Mouse (Mus musculus): Measurements from ENCODE around the gene Olfr930. TPM values are rescaled to one million over a fixed set of nuclear protein-coding genes. Genes with fewer than 3 reads are reported as not detected.

Olfr930 gene
- not detected in 2 replicates for polyA plus RNA-seq (2011; ENCODE audit: insufficient read depth, insufficient read length, low read depth, missing spikeins)

DNA sequence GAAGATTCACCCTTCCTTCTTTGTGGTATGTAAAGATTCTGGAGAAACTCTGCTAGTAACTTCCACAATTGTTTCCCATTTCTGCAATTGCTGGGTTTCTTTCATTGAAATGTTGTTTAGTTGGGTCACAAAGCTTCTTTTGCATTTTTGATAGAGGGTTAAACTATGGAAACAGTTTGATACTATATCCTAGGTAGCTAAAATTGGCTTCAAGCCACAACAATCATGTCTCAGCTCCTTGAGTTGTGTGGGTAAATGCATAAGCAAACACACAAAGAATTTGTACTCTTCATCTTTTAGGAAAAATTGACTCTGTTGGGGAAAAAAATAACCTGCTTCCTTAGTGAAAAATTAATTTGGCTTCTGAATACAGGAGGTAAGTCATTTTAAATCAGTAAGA, at the start of gene Olfr930:
TSS of gene Olfr930 (plus strand) at position 301 of the 400 bp plus-strand sequence.
- no peak within 1 kb of the TSS for H3K4me3 ChIP-seq (ENCODE audit: low read depth, low read length)
- TF ChIP-seq POLR2A (IDR thresholded peaks at IDR 0.05; ENCODE audit: insufficient read depth, low read length), result no peak
- TF ChIP-seq CTCF (IDR thresholded peaks at IDR 0.05; ENCODE audit: low read depth, low read length), result no peak
- H3K27ac ChIP-seq (ENCODE audit: insufficient read depth, low read length), result no peak within 1 kb of the TSS
- H3K9me3 ChIP-seq (replicated peaks; ENCODE audit: control insufficient read depth, insufficient read depth, low read length, poor library complexity, severe bottlenecking), result no peaks in the 10 kb centered on the region
- H3K4me1 ChIP-seq (ENCODE audit: control insufficient read depth, insufficient read depth, low read length), result no peaks in the 10 kb centered on the region
- no peak within 1 kb of the TSS for H3K9ac ChIP-seq (ENCODE audit: low read depth, poor library complexity, severe bottlenecking)
- no peaks in the 10 kb centered on the region for H3K27me3 ChIP-seq (ENCODE audit: control insufficient read depth, insufficient read depth, low read length, poor library complexity, severe bottlenecking)
- no peaks in the 10 kb centered on the region for H3K36me3 ChIP-seq (ENCODE audit: control insufficient read depth, insufficient read depth, low read length, poor library complexity, severe bottlenecking)

DNA sequence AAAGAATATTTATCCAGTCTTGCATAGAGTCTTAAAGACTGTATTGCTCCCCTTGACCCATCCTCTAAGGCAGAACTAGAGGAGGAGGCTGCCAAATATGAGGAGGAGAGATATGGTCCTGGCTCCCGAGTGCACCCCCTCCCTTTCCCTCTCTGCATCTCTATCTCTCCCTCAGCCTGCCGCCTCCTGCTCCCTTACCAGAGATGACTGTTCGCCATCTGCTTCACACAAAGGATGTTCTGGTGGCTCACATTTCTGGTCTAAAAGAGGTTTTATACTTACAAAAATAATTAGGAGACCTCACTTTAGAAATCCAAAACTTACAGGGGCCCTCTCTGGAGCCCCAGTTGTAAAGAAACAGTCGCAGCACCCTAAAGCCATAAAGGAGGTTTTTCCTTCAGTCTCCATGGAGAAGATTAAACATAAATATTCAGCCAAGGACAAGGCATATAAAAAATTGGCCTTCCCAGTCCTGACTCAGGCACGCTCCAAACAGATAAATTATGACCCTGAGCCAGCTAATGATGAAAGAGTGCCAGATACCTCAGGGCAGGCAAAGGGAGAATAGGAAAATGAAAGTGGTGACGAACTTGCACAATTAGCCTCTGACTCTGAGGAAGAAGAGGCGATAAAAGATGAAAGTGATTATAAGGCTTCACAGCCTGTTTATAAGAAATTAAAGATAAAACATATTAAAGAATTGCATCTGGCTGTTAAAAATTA, 24.0 kb downstream of the Olfr930 start:
- H3K9ac ChIP-seq (ENCODE audit: low read depth, poor library complexity, severe bottlenecking), result no peak overlapping the region
- H3K27ac ChIP-seq (ENCODE audit: insufficient read depth, low read length), result no peak overlapping the region
- no peaks in the 10 kb centered on the region for H3K36me3 ChIP-seq (ENCODE audit: control insufficient read depth, insufficient read depth, low read length, poor library complexity, severe bottlenecking)
- H3K4me3 ChIP-seq (ENCODE audit: low read depth, low read length), result no peak overlapping the region
- no peaks in the 10 kb centered on the region for H3K27me3 ChIP-seq (ENCODE audit: control insufficient read depth, insufficient read depth, low read length, poor library complexity, severe bottlenecking)
- H3K4me1 ChIP-seq (ENCODE audit: control insufficient read depth, insufficient read depth, low read length), result peaks cover 2% of the 10 kb centered on the region
- TF ChIP-seq EP300 (IDR thresholded peaks at IDR 0.05; ENCODE audit: insufficient read depth, low read depth, low read length), result no peak
- no peak for TF ChIP-seq CTCF (IDR thresholded peaks at IDR 0.05; ENCODE audit: low read depth, low read length)
- no peak for TF ChIP-seq POLR2A (IDR thresholded peaks at IDR 0.05; ENCODE audit: insufficient read depth, low read length)
- no peaks in the 10 kb centered on the region; the same call in 1 of the 2 replicates for H3K9me3 ChIP-seq (replicated peaks; ENCODE audit: control insufficient read depth, insufficient read depth, low read length, poor library complexity, severe bottlenecking)

DNA sequence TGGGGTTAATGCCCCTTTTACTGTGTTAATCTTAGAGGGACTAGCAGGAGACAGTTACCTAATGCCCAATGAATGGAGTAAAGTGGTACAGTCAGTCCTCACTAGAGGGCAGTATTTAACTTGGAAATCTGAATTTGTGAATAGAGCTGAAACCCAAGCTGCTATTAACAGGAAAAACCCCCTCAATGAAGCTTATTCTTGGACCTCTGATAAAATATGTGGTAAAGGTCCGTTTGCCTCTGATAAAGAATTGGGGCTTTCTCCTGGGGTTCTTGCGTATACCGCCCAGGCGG, 24.5 kb downstream of the Olfr930 start:
- TF ChIP-seq EP300 (IDR thresholded peaks at IDR 0.05; ENCODE audit: insufficient read depth, low read depth, low read length), result no peak
- Histone ChIP-seq H3K9me3 (replicated peaks; ENCODE audit: control insufficient read depth, insufficient read depth, low read length, poor library complexity, severe bottlenecking) (no peaks in the 10 kb centered on the region; the same call in 1 of the 2 replicates), H3K4me1 (ENCODE audit: control insufficient read depth, insufficient read depth, low read length) (peaks cover 2% of the 10 kb centered on the region), H3K4me3 (ENCODE audit: low read depth, low read length) (no peak overlapping the region), H3K27ac (ENCODE audit: insufficient read depth, low read length) (no peak overlapping the region), H3K36me3 (ENCODE audit: control insufficient read depth, insufficient read depth, low read length, poor library complexity, severe bottlenecking) (no peaks in the 10 kb centered on the region), H3K9ac (ENCODE audit: low read depth, poor library complexity, severe bottlenecking) (no peak overlapping the region), H3K27me3 (ENCODE audit: control insufficient read depth, insufficient read depth, low read length, poor library complexity, severe bottlenecking) (no peaks in the 10 kb centered on the region)

GRCm38 (mm10) chr9:38972013-38972412, 42.4 kb downstream of the Olfr930 start, which contains the start of gene Olfr933:
Gene Olfr933, plus strand, starts transcription at chr9:38972313.
- no peak within 1 kb of the TSS for H3K9ac ChIP-seq (ENCODE audit: low read depth, poor library complexity, severe bottlenecking)
- no peaks in the 10 kb centered on the region for H3K4me1 ChIP-seq (ENCODE audit: control insufficient read depth, insufficient read depth, low read length)
- TF ChIP-seq EP300 (IDR thresholded peaks at IDR 0.05; ENCODE audit: insufficient read depth, low read depth, low read length) (no peak), POLR2A (IDR thresholded peaks at IDR 0.05; ENCODE audit: insufficient read depth, low read length) (no peak), CTCF (IDR thresholded peaks at IDR 0.05; ENCODE audit: low read depth, low read length) (no peak)

More at GRCm38 (mm10) chr9:38972013-38972412, 42.4 kb downstream of the Olfr930 start, which contains the start of gene Olfr933:
- no peaks in the 10 kb centered on the region for H3K36me3 ChIP-seq (ENCODE audit: control insufficient read depth, insufficient read depth, low read length, poor library complexity, severe bottlenecking)
- H3K9me3 ChIP-seq (replicated peaks; ENCODE audit: control insufficient read depth, insufficient read depth, low read length, poor library complexity, severe bottlenecking), result no peaks in the 10 kb centered on the region
- no peak within 1 kb of the TSS for H3K4me3 ChIP-seq (ENCODE audit: low read depth, low read length)
- no peaks in the 10 kb centered on the region for H3K27me3 ChIP-seq (ENCODE audit: control insufficient read depth, insufficient read depth, low read length, poor library complexity, severe bottlenecking)
- H3K27ac ChIP-seq (ENCODE audit: insufficient read depth, low read length), result no peak within 1 kb of the TSS

Other genes starting within 250 kb of the Olfr930 start
- gene Olfr919, start 226.1 kb upstream of the Olfr930 start, polyA plus RNA-seq (2011; ENCODE audit: insufficient read depth, insufficient read length, low read depth, missing spikeins), result not detected in 2 replicates
- 72.4 and 74.2 TPM in 2 replicates for gene Vwa5a, start 211.5 kb upstream of the Olfr930 start, polyA plus RNA-seq (2011; ENCODE audit: insufficient read depth, insufficient read length, low read depth, missing spikeins)
- gene Olfr920, start 177.5 kb upstream of the Olfr930 start, polyA plus RNA-seq (2011; ENCODE audit: insufficient read depth, insufficient read length, low read depth, missing spikeins), result 0.37 and 0.43 TPM in 2 replicates
- not detected in 2 replicates for gene Olfr921, start 156.7 kb upstream of the Olfr930 start, polyA plus RNA-seq (2011; ENCODE audit: insufficient read depth, insufficient read length, low read depth, missing spikeins)
- not detected in 2 replicates for gene Olfr922, start 115.2 kb upstream of the Olfr930 start, polyA plus RNA-seq (2011; ENCODE audit: insufficient read depth, insufficient read length, low read depth, missing spikeins)
- gene Olfr923, start 103.3 kb upstream of the Olfr930 start, polyA plus RNA-seq (2011; ENCODE audit: insufficient read depth, insufficient read length, low read depth, missing spikeins), result not detected in 2 replicates
- not detected in 2 replicates for gene Olfr924, start 85.4 kb upstream of the Olfr930 start, polyA plus RNA-seq (2011; ENCODE audit: insufficient read depth, insufficient read length, low read depth, missing spikeins)
- gene Olfr26, start 74.7 kb upstream of the Olfr930 start, polyA plus RNA-seq (2011; ENCODE audit: insufficient read depth, insufficient read length, low read depth, missing spikeins), result not detected in 2 replicates
- gene Olfr926, start 52.7 kb upstream of the Olfr930 start, polyA plus RNA-seq (2011; ENCODE audit: insufficient read depth, insufficient read length, low read depth, missing spikeins), result not detected in 2 replicates
- gene Olfr933, start 42.5 kb downstream of the Olfr930 start, polyA plus RNA-seq (2011; ENCODE audit: insufficient read depth, insufficient read length, low read depth, missing spikeins), result not detected in 2 replicates
- not detected in 2 replicates for gene Olfr934, start 58.5 kb downstream of the Olfr930 start, polyA plus RNA-seq (2011; ENCODE audit: insufficient read depth, insufficient read length, low read depth, missing spikeins)
- not detected in 2 replicates for gene Olfr935, start 69.9 kb downstream of the Olfr930 start, polyA plus RNA-seq (2011; ENCODE audit: insufficient read depth, insufficient read length, low read depth, missing spikeins)
- not detected in 2 replicates for gene Olfr146, start 93.6 kb downstream of the Olfr930 start, polyA plus RNA-seq (2011; ENCODE audit: insufficient read depth, insufficient read length, low read depth, missing spikeins)
- gene Olfr937, start 135.1 kb downstream of the Olfr930 start, polyA plus RNA-seq (2011; ENCODE audit: insufficient read depth, insufficient read length, low read depth, missing spikeins), result not detected in 2 replicates
- not detected in 2 replicates for gene Olfr938, start 149.1 kb downstream of the Olfr930 start, polyA plus RNA-seq (2011; ENCODE audit: insufficient read depth, insufficient read length, low read depth, missing spikeins)
- not detected in 2 replicates for gene Olfr27, start 198.3 kb downstream of the Olfr930 start, polyA plus RNA-seq (2011; ENCODE audit: insufficient read depth, insufficient read length, low read depth, missing spikeins)
- 0.31 and 0.35 TPM in 2 replicates for gene Olfr943, start 236.5 kb downstream of the Olfr930 start, polyA plus RNA-seq (2011; ENCODE audit: insufficient read depth, insufficient read length, low read depth, missing spikeins)

Data from ES-Bruce4 (cell line).